Mouse (Mus musculus): Measurements from ENCODE around the gene Tbr1.

GRCm38 (mm10) chr2:61804841-61805540, 2.3 kb downstream of the Tbr1 start:
- TF ChIP-seq CTCF (IDR thresholded peaks at IDR 0.05; ENCODE audit: insufficient read depth, low read length) (no peak), POLR2A (IDR thresholded peaks at IDR 0.05; ENCODE audit: borderline replicate concordance, extremely low read depth, low read depth, low read length) (no peak)
